Mouse (Mus musculus): ENCODE measurements around the gene Brd7. TPM values are rescaled to one million over a fixed set of nuclear protein-coding genes. Genes with fewer than 3 reads are reported as not detected.

Gene Brd7
- polyA plus RNA-seq (2012; rRNA removed) = 6.8 and 11.2 TPM in 2 replicates

GRCm38 (mm10) chr8:88361708-88362428 is at the start of gene Brd7:
Gene Brd7, minus strand, starts transcription at chr8:88362194.

Other genes starting within 250 kb of the Brd7 start
- gene Cnep1r1, start 243.4 kb downstream of the Brd7 start, polyA plus RNA-seq (2012; rRNA removed) = 6.0 and 8.6 TPM in 2 replicates
- 7.6 and 8.3 TPM in 2 replicates for gene Heatr3, start 224.3 kb downstream of the Brd7 start, polyA plus RNA-seq (2012; rRNA removed)
- gene Tent4b, start 163.0 kb downstream of the Brd7 start, polyA plus RNA-seq (2012; rRNA removed) = 16.6 and 18.0 TPM in 2 replicates
- 10.4 and 12.0 TPM in 2 replicates for gene Adcy7, start 89.8 kb downstream of the Brd7 start, polyA plus RNA-seq (2012; rRNA removed)
- 31.2 and 34.8 TPM in 2 replicates for gene Nkd1, start 159.2 kb upstream of the Brd7 start, polyA plus RNA-seq (2012; rRNA removed)

Measured in colon, adult 2 months (tissue).